Mouse (Mus musculus) limb, embryonic 15.5 days (tissue): ENCODE measurements around the gene Rrnad1. TPM values are rescaled to one million over a fixed set of nuclear protein-coding genes. Genes with fewer than 3 reads are reported as not detected.

ENCODE experiments used
- ATAC-seq: fragments of 200-750 bp; cut with Nextera tagmentation; 2 replicates; pipeline ENCODE4 v1.8.0; 2017; ENCODE audit warnings: low read depth, moderate TSS enrichment; ENCODE audit not compliant: insufficient number of reproducible peaks, low FRiP score, low TSS enrichment
- H3K27ac ChIP-seq: fragments of 300-500 bp; sonication (generic); 2 replicates; pipeline ENCODE4 v1.5.1; 2015; ENCODE audit warnings: moderate library complexity, mild to moderate bottlenecking, inconsistent platforms
- H3K27me3 ChIP-seq: fragments of 300-500 bp; sonication (generic); 2 replicates; pipeline ENCODE4 v1.6.1; 2015; ENCODE audit warnings: inconsistent platforms
- H3K36me3 ChIP-seq: fragments of 300-500 bp; sonication (generic); 2 replicates; pipeline ENCODE4 v1.6.1; 2015; ENCODE audit warnings: inconsistent platforms
- H3K4me1 ChIP-seq: fragments of 300-500 bp; sonication (generic); 2 replicates; pipeline ENCODE4 v1.6.1; 2015; ENCODE audit warnings: inconsistent platforms
- H3K4me2 ChIP-seq: fragments of 300-500 bp; sonication (generic); 2 replicates; pipeline ENCODE4 v1.6.1; 2015; ENCODE audit warnings: mild to moderate bottlenecking, inconsistent platforms
- H3K4me3 ChIP-seq: fragments of 300-500 bp; sonication (generic); 2 replicates; pipeline ENCODE4 v1.5.1; 2015; ENCODE audit warnings: mild to moderate bottlenecking, inconsistent platforms
- H3K9ac ChIP-seq: fragments of 300-500 bp; sonication (generic); 2 replicates; pipeline ENCODE4 v1.6.1; 2015; ENCODE audit warnings: inconsistent platforms
- H3K9me3 ChIP-seq: fragments of 300-500 bp; sonication (generic); 2 replicates; pipeline ENCODE4 v1.6.1; 2016; ENCODE audit warnings: inconsistent platforms
- WGBS: fragments of 180-500 bp; shearing (Covaris S2); methylation state at CpG from one replicate; pipeline ENCODE4 v1.1.7; 2015; 5-methylcytosine and 5-hydroxymethylcytosine counted together
- polyA plus RNA-seq: library from polyadenylated mRNA; unstranded; fragments of >200 nt; fragmentation: Nextera tagmentation; extraction: Ambion mirVana; gene quantifications from 2 replicates; pipeline ENCODE4 v1.2.1, GENCODE M21; 2015

The Rrnad1 gene
- polyA plus RNA-seq, 1 experiment from 2014 or later = 18.5 TPM

DNA sequence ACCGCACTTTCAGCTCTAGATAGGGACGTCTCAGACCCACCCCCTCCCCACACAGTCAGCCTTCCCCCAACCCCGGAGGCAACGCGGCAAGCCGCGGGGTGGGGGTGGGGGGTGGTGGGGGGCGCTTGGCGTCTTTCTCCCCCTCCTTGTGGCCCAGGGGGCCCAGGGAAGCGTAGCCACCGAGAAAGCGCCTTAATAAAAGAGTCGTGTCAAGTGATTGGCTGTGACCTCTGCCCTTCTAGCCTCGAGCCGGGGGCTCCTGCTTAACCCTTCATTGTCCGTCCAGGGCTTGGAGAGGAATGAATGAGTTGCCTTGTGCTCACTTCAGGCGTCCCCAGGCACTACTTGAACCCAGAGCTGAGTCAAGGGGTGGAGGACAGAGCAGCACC is 17.3 kb upstream of the Rrnad1 start:
- no peak overlapping the region for H3K9ac ChIP-seq
- H3K4me3 ChIP-seq = peak overlapping the region; percentile 51
- H3K27me3 ChIP-seq = no peaks in the 10 kb centered on the region
- under 1% methylated on average over 17 of the region's 17 CpGs for WGBS
- peak overlapping the region; percentile 90 for H3K27ac ChIP-seq
- H3K36me3 ChIP-seq = no peaks in the 10 kb centered on the region; the same call in 1 of the 2 replicates
- H3K4me2 ChIP-seq = peak overlapping the region; percentile 68
- no peaks in the 10 kb centered on the region for H3K9me3 ChIP-seq
- peaks cover 80% of the 10 kb centered on the region for H3K4me1 ChIP-seq
- no peak for ATAC-seq

DNA sequence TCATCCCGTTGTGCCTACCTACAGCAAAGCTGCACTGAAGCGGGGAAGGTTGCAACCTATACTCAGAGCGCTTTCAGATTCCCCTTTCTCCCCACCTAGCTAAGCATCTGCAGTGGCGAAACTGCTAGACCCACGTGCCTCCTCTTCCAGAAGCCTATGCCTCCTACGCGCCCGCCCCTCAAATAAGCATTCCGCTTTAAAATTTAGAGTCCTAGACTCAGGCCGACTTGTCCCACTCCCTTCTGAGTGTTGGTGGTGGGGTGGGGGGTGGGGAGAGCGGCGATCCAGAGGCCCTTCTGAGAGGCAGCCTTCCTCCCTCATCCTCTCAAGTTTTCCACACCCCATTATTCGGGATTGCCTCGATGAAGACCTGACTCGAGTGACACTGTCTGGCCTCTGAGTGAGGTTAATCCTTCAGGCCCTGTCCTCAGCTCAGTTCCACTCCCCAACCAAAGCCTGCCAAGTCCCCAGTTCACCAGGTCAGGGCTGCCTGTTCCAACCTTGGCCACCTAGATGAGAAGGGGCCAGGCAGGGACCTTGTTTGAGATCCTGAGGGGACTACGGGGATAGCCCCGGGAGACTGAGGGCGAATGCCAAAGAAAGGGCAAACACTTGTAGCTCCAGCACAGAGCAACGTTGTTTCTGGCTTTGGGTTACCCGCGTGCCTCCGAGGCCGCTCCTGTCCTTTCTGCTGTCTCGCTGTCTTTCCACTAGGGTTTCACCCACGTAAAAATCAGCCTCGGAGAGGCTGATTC is 16.7 kb upstream of the Rrnad1 start:
- H3K4me2 ChIP-seq = peak overlapping the region; percentile 68
- peak overlapping the region; percentile 90 for H3K27ac ChIP-seq
- ATAC-seq = no peak
- no peaks in the 10 kb centered on the region for H3K27me3 ChIP-seq
- H3K4me1 ChIP-seq = peaks cover 80% of the 10 kb centered on the region
- H3K9ac ChIP-seq = no peak overlapping the region
- H3K4me3 ChIP-seq = peak overlapping the region; percentile 51
- no peaks in the 10 kb centered on the region for H3K9me3 ChIP-seq
- WGBS = 4% methylated on average over 26 of the region's 26 CpGs
- H3K36me3 ChIP-seq = peaks cover 3% of the 10 kb centered on the region

DNA sequence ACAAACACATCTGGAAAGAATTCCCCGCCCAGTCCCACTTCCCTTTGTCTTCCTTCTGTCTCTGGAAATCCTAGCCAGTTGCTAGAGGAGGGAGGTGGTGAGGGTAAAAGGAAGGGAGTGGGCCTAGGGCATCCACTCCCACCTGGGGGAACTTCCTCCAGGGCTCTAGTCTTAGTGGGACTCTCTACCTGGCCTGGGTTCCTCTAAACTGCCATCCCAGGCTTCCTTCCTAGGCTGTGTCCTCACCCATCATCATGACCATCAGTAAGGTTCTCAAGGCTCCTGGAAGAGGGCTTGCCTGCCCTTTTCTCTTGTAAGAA is 16.0 kb upstream of the Rrnad1 start:
- H3K4me2 ChIP-seq = peak overlapping the region; percentile 21; the same call in 1 of the 2 replicates
- H3K9ac ChIP-seq = no peak overlapping the region
- no peaks in the 10 kb centered on the region for H3K27me3 ChIP-seq
- H3K36me3 ChIP-seq = peaks cover 11% of the 10 kb centered on the region
- H3K4me1 ChIP-seq = peaks cover 74% of the 10 kb centered on the region
- no peak for ATAC-seq
- WGBS = 23% methylated on average over 1 of the region's 1 CpGs
- no peaks in the 10 kb centered on the region for H3K9me3 ChIP-seq
- no peak overlapping the region for H3K4me3 ChIP-seq
- peak overlapping the region; percentile 90 for H3K27ac ChIP-seq

DNA sequence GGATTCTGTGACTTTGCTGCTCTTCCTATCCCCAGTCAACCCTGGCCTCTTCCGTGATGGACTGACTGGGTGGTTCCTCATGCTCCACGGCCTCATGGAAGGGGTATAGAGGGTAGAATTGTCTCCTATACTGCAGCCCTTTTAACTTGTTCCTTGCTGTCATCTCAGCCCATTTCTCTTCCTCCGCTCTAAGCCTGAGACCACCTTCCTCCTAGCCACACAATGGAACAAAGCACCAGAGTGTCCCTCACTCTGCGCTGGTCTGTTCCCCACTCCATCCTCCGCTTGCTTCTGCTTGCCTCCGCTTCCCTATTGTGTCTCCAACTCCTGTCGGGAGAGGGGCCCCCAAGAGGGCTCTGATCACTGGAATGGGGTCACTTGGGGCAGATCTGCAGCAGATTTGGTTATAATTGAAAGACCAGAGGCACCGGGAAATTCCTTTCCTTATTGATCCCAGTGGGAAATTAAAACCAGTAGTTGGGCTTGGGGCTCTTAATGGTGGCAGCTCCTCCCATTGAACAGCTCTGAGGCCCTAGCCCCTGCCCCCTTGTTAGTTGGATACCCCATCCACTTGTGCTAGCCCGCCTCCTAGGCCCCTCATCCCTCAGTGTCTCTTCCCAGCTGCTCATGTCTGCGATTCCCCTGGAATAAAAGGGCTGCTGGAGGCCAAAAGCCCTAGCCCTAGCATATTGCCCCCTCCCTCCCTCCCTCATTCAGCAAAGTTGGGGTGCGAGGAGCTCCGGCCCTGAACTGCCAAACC is 15.4 kb upstream of the Rrnad1 start:
- ATAC-seq = no peak
- H3K9me3 ChIP-seq = no peaks in the 10 kb centered on the region
- no peak overlapping the region for H3K9ac ChIP-seq
- WGBS = 22% methylated on average over 12 of the region's 12 CpGs
- H3K36me3 ChIP-seq = peaks cover 16% of the 10 kb centered on the region
- H3K27me3 ChIP-seq = no peaks in the 10 kb centered on the region
- no peak overlapping the region for H3K4me3 ChIP-seq
- peaks cover 70% of the 10 kb centered on the region for H3K4me1 ChIP-seq
- H3K4me2 ChIP-seq = peak overlapping the region; percentile 21; the same call in 1 of the 2 replicates
- H3K27ac ChIP-seq = peak overlapping the region; percentile 90

DNA sequence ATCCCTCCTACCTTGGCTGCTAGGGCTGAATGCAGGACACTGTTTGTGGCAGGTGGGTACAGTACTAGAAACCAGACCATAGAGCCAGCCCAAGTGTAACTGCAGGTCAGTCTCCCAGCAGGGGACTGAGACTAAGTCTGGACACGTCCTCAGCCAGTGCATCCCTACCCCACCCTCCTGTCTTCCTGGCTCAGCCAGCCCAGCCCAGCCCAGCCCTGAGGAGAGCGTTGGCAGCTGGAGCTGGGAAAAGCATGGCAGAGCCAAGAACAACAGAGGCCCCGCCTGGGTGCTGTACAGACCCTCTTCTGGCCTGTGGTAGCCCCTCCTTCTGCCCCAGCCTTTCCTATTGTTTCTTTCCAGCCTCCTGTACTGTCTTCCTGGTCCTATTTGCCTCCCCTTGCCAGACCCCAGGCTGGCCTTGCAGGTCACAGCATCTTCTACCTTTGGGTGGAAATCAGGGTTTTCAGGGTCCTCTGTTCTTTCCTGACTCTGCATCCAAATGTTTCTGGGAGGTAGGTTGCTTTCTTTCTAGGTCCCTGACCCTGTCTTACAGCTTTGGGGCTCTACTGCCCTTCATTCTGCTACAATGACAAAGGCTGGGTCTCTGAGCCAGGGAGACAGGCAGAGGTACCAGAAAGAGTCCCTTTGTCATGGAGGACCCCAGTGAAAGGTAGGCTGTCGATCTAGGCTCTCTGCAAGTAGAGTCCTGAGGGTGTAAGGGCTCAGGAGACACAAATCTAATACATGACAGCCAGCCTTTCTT is 14.5 kb upstream of the Rrnad1 start:
- peak; percentile 71 for ATAC-seq
- Histone ChIP-seq H3K27ac (peak overlapping the region; percentile 90), H3K9me3 (no peaks in the 10 kb centered on the region), H3K4me2 (0 out of 2 replicates have a peak overlapping the region, but pooled peaks have one; percentile 21), H3K36me3 (peaks cover 24% of the 10 kb centered on the region), H3K4me3 (no peak overlapping the region), H3K4me1 (peaks cover 63% of the 10 kb centered on the region), H3K27me3 (no peaks in the 10 kb centered on the region), H3K9ac (no peak overlapping the region)
- 6% methylated on average over 4 of the region's 4 CpGs for WGBS

DNA sequence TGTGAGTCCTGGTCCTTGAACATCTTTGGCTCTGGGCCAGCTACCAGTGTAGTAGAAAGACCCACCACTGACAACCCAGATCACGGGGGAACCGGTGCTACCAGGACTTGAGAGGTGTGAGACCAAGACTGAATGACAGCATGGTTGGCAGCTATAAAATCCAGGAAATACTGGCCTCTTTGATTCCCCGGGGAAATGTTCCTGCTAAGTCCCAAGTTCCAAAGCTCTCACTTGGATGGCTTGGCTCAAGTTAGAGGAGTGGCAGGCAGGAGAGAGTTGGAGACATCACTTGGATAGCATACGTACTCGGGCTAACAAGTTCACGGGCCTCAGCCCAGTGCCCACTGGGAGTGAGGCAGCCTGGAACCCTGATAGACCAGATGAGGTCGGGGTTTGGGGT is 13.1 kb upstream of the Rrnad1 start:
- WGBS = 47% methylated on average over 7 of the region's 7 CpGs
- H3K36me3 ChIP-seq = peaks cover 38% of the 10 kb centered on the region
- H3K27me3 ChIP-seq = no peaks in the 10 kb centered on the region
- no peak overlapping the region for H3K9ac ChIP-seq
- peaks cover 51% of the 10 kb centered on the region for H3K4me1 ChIP-seq
- H3K9me3 ChIP-seq = no peaks in the 10 kb centered on the region
- ATAC-seq = no peak
- H3K4me2 ChIP-seq = no peak overlapping the region
- no peak overlapping the region for H3K27ac ChIP-seq
- H3K4me3 ChIP-seq = no peak overlapping the region

DNA sequence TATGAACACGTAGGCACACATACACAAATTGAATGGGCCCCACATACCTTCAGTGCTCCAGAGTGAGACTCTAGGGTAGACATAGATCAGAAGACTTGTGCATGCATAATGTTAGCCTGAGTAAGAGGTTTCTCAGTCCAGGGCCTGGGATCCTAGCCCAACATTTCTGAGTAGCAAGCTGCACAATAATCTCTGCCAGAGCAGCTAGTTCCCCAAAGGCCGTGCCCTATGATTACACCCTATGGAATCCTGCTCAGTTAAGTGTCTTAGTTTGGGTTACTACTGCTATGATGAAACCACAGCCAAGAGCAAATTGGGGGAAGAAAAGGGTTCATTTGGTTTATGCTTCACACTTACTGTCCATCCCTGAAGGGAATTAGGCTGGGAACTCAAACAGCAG is 12.0 kb upstream of the Rrnad1 start:
- Histone ChIP-seq H3K27ac (peak overlapping the region; percentile 38; the same call in 1 of the 2 replicates), H3K36me3 (peaks cover 50% of the 10 kb centered on the region), H3K9ac (no peak overlapping the region), H3K27me3 (no peaks in the 10 kb centered on the region), H3K4me3 (no peak overlapping the region), H3K4me2 (no peak overlapping the region), H3K4me1 (peaks cover 40% of the 10 kb centered on the region), H3K9me3 (no peaks in the 10 kb centered on the region)
- WGBS = 91% methylated on average over 2 of the region's 2 CpGs
- no peak for ATAC-seq

DNA sequence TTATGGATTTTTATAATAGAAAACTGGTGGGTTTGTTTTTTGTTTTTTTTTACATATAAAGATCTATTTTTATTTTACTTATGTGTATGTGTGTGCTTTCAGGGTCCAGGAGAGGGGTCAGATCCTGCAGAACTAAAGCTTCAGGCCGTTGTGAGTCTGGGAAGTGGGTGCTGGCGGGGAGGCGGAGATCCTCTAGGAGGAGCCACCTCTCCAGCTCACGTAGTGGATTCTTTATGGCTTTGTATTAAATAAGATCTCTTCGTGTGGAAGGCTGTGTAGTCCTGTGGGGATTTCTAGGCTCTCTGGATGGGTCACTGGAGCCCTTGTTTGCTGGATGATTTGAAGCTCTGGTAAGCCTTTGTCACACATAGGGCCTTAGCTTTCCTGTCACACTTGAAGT is 10.1 kb upstream of the Rrnad1 start:
- peaks cover 28% of the 10 kb centered on the region for H3K4me1 ChIP-seq
- ATAC-seq = no peak
- no peak overlapping the region for H3K4me3 ChIP-seq
- H3K27ac ChIP-seq = no peak overlapping the region
- no peaks in the 10 kb centered on the region for H3K27me3 ChIP-seq
- no peak overlapping the region for H3K4me2 ChIP-seq
- peaks cover 62% of the 10 kb centered on the region for H3K36me3 ChIP-seq
- WGBS = 54% methylated on average over 5 of the region's 5 CpGs
- H3K9me3 ChIP-seq = no peaks in the 10 kb centered on the region
- no peak overlapping the region for H3K9ac ChIP-seq

DNA sequence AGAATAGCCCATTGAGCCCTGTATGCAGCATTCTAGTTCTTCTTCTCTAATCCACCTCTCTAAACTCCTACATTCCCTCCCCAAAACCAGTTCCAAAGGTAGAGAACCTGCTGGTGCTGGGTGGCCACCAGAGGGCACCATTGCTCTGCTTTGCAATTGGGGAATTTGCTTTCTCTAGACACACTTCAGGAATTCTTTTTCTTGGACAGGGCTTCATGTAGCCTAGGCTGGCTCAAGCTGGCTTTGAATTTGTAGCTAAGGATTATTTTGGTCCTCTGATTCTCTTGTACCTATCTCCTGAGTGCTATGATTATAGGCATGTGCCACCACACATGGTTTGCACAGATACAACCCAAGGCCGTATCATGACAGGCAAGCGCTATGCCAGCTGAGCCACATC is 5.3 kb upstream of the Rrnad1 start:
- ATAC-seq = no peak
- H3K4me3 ChIP-seq = no peak overlapping the region
- H3K36me3 ChIP-seq = peaks cover 73% of the 10 kb centered on the region
- peaks cover 37% of the 10 kb centered on the region for H3K4me1 ChIP-seq
- no peak overlapping the region for H3K4me2 ChIP-seq
- no peaks in the 10 kb centered on the region for H3K27me3 ChIP-seq
- 92% methylated on average over 2 of the region's 2 CpGs for WGBS
- no peak overlapping the region for H3K9ac ChIP-seq
- H3K27ac ChIP-seq = no peak overlapping the region
- H3K9me3 ChIP-seq = no peaks in the 10 kb centered on the region

DNA sequence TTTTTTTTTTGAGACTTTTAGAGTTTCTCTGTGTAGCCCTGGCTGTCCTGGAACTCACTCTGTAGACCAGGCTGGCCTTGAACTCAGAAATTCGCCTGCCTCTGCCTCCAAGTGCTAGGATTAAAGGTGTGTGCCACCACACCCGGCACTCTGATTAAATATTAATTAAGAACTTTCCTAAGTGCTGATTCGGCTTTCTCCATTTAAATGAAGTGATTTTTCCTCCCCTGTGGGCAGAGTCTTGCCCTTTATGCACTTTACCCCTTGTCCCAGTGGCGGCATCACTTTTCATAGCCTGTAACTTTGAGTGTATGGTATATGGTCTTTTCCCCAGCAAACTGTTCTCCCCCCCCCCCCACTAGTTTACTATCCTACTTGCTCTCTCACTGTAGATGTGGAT is 4.7 kb upstream of the Rrnad1 start:
- H3K4me2 ChIP-seq = no peak overlapping the region
- H3K9me3 ChIP-seq = no peaks in the 10 kb centered on the region
- WGBS = 74% methylated on average over 4 of the region's 4 CpGs
- H3K9ac ChIP-seq = no peak overlapping the region
- no peaks in the 10 kb centered on the region for H3K27me3 ChIP-seq
- no peak overlapping the region for H3K4me3 ChIP-seq
- peaks cover 37% of the 10 kb centered on the region for H3K4me1 ChIP-seq
- H3K36me3 ChIP-seq = peaks cover 68% of the 10 kb centered on the region
- H3K27ac ChIP-seq = no peak overlapping the region
- no peak for ATAC-seq

DNA sequence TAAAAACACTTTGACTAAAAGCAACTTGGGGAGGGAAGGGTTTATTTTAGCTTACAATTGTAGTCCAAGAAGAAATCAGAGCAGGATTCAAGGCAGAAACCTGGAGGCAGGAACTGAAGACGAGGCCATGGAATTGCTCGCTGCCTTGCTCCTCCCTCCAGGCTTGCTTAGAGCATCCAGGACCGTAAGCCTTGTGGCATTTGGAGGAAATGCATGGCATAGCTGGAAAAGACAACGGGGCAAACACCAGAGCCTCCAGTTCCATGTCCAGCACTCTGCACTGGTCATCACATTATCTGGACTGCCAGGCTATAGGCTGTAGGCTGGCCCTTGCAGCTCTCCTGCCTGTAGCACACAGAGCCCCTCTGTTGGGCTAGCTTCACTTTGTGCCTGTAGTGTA is 4.0 kb upstream of the Rrnad1 start:
- Histone ChIP-seq H3K36me3 (peaks cover 61% of the 10 kb centered on the region), H3K4me2 (no peak overlapping the region), H3K9me3 (no peaks in the 10 kb centered on the region), H3K4me3 (no peak overlapping the region), H3K4me1 (peaks cover 37% of the 10 kb centered on the region), H3K27ac (no peak overlapping the region), H3K27me3 (no peaks in the 10 kb centered on the region), H3K9ac (no peak overlapping the region)
- 65% methylated on average over 4 of the region's 4 CpGs for WGBS
- no peak for ATAC-seq

DNA sequence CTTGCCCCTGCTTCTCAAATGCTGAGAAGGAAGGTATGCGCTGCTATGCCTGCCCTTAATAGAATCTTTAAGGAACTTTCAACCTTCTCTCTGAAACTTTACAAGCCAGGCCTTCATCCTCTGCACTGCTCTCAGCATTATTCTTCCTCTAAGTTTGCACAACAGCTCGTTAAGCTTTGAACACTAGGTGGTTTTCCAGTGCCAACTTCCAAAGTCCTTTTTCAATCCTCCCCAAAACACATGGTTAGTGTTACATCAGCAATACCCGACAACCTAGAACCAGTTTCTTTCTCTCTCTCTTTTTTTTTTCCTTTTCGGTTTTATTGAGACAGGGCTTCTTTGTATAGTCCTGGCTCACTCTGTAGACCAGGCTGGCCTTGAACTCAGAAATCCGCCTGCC is 3.5 kb upstream of the Rrnad1 start:
- H3K4me3 ChIP-seq = no peak overlapping the region
- H3K27ac ChIP-seq = no peak overlapping the region
- H3K4me2 ChIP-seq = no peak overlapping the region
- peaks cover 42% of the 10 kb centered on the region for H3K4me1 ChIP-seq
- H3K9me3 ChIP-seq = no peaks in the 10 kb centered on the region
- 74% methylated on average over 5 of the region's 5 CpGs for WGBS
- no peaks in the 10 kb centered on the region for H3K27me3 ChIP-seq
- peaks cover 57% of the 10 kb centered on the region for H3K36me3 ChIP-seq
- ATAC-seq = no peak
- no peak overlapping the region for H3K9ac ChIP-seq
